Mouse (Mus musculus) CH12.LX (cell line): ENCODE measurements at regions not wholly inside any gene's neighbourhood (a gene's known extent, or its start where the extent isn't known, plus 50 kb on each side); places are given as distances from the start of the nearest gene placed in this dataset.

Source experiments
- DNase-seq: peaks from one replicate; pipeline ENCODE4 v3.0.0-alpha.2; 2013; ENCODE audit errors: extremely low read depth
- H3K27ac ChIP-seq: 2 replicates; pipeline ENCODE4 v1.5.1; 2012; ENCODE audit warnings: low read depth, mild to moderate bottlenecking, control low read depth, moderate library complexity; ENCODE audit not compliant: insufficient read depth
- H3K27me3 ChIP-seq: replicated peaks from 2 replicates; pipeline ENCODE3; 2012; ENCODE audit warnings: inconsistent platforms
- H3K36me3 ChIP-seq, 2 experiments: replicated peaks in 1 of 2; 2 replicates each; pipeline versions ENCODE3 to v1.6.1; 2012; ENCODE audit warnings: inconsistent platforms in 1 of 2, low read length in 1 of 2, mild to moderate bottlenecking in 1 of 2, mixed read lengths in 1 of 2, moderate library complexity in 1 of 2; ENCODE audit not compliant: control insufficient read depth in 1 of 2, insufficient read depth in 1 of 2
- H3K4me1 ChIP-seq, 2 experiments: 2 replicates each; pipeline ENCODE4 v1.6.1; 2012; ENCODE audit warnings: inconsistent platforms in 1 of 2, moderate library complexity in 1 of 2; ENCODE audit not compliant: insufficient read depth in 2 of 2, control insufficient read depth in 1 of 2
- H3K4me2 ChIP-seq: 2 replicates; pipeline ENCODE4 v1.6.1; 2012; ENCODE audit warnings: low read depth, mild to moderate bottlenecking, control low read depth; ENCODE audit not compliant: poor library complexity, insufficient read depth, severe bottlenecking
- H3K4me3 ChIP-seq, 3 experiments: fragments of 150-350 bp in 1 of 3; sonication (generic) in 1 of 3; replicated peaks in 1 of 3; 2 replicates each; pipeline versions ENCODE3 to v1.5.1; 2011 to 2012; ENCODE audit warnings: low read depth in 2 of 3, low read length in 2 of 3, mild to moderate bottlenecking in 2 of 3, moderate library complexity in 2 of 3, control low read depth in 1 of 3, improper control_type of control experiment in 1 of 3, inconsistent platforms in 1 of 3, mixed read lengths in 1 of 3; ENCODE audit not compliant: poor library complexity in 1 of 3
- H3K79me2 ChIP-seq: replicated peaks from 2 replicates; pipeline ENCODE4 v1.6.1; 2012; ENCODE audit warnings: mild to moderate bottlenecking, moderate library complexity; ENCODE audit not compliant: control insufficient read depth, poor library complexity, insufficient read depth, severe bottlenecking; ENCODE audit errors: extremely low read depth
- H3K9ac ChIP-seq: 2 replicates; pipeline ENCODE4 v1.6.1; 2012; ENCODE audit warnings: low read depth, mild to moderate bottlenecking, control low read depth, moderate library complexity; ENCODE audit not compliant: insufficient read depth
- H3K9me3 ChIP-seq: replicated peaks from 2 replicates; pipeline ENCODE3; 2012; ENCODE audit warnings: low read length, inconsistent platforms, mixed read lengths
- CHD2 ChIP-seq: IDR thresholded peaks from 2 replicates; pipeline ENCODE4 v1.6.1; 2011; ENCODE audit warnings: low read length, improper control_type of control experiment
- CTCF ChIP-seq, 2 experiments: IDR thresholded peaks in 1 of 2; conservative IDR thresholded peaks in 1 of 2; 2 replicates each; pipeline ENCODE4 v1.5.1; 2011 to 2012; ENCODE audit warnings: low read depth in 2 of 2, low read length in 2 of 2, improper control_type of control experiment in 1 of 2, inconsistent platforms in 1 of 2, mild to moderate bottlenecking in 1 of 2, moderate library complexity in 1 of 2
- E2F4 ChIP-seq: IDR thresholded peaks from 2 replicates; pipeline ENCODE4 v1.6.1; 2011; ENCODE audit warnings: low read depth, low read length, improper control_type of control experiment; ENCODE audit not compliant: insufficient replicate concordance
- ETS1 ChIP-seq: conservative IDR thresholded peaks from 2 replicates; pipeline ENCODE4 v1.6.1; 2012; ENCODE audit warnings: low read depth, mild to moderate bottlenecking, inconsistent platforms, low read length, improper control_type of control experiment, moderate library complexity
- GABPA ChIP-seq: IDR thresholded peaks from 2 replicates; pipeline ENCODE4 v1.6.1; 2012; ENCODE audit warnings: low read depth, low read length, improper control_type of control experiment, inconsistent platforms; ENCODE audit not compliant: insufficient replicate concordance
- IRF4 ChIP-seq: IDR thresholded peaks from 2 replicates; pipeline ENCODE4 v1.6.1; 2014; ENCODE audit warnings: low read depth, mild to moderate bottlenecking, inconsistent platforms, low read length, improper control_type of control experiment
- JUND ChIP-seq: conservative IDR thresholded peaks from 2 replicates; pipeline ENCODE4 v1.6.1; 2011; ENCODE audit warnings: low read depth, low read length, improper control_type of control experiment
- MAFK ChIP-seq: IDR thresholded peaks from 2 replicates; pipeline ENCODE4 v1.6.1; 2011; ENCODE audit warnings: low read length, improper control_type of control experiment; ENCODE audit not compliant: insufficient replicate concordance
- MAX ChIP-seq: IDR thresholded peaks from 2 replicates; pipeline ENCODE4 v1.6.1; 2011; ENCODE audit warnings: low read length, improper control_type of control experiment
- MYC ChIP-seq: IDR thresholded peaks from 2 replicates; pipeline ENCODE4 v1.6.1; 2011; ENCODE audit warnings: low read depth, mild to moderate bottlenecking, improper control_type of control experiment, low read length
- NELFE ChIP-seq: IDR thresholded peaks from 2 replicates; pipeline ENCODE4 v1.6.1; 2011; ENCODE audit warnings: low read depth, low read length, improper control_type of control experiment
- POLR2AphosphoS2 ChIP-seq: IDR thresholded peaks from 2 replicates; pipeline ENCODE4 v1.6.1; 2011; ENCODE audit warnings: low read depth, low read length, improper control_type of control experiment
- RAD21 ChIP-seq: IDR thresholded peaks from 2 replicates; pipeline ENCODE4 v1.6.1; 2011; ENCODE audit warnings: low read depth, mild to moderate bottlenecking, low read length, improper control_type of control experiment, moderate library complexity
- RCOR1 ChIP-seq: conservative IDR thresholded peaks from 2 replicates; pipeline ENCODE4 v1.6.1; 2012; ENCODE audit warnings: low read depth, mild to moderate bottlenecking, inconsistent platforms, low read length, improper control_type of control experiment
- TBP ChIP-seq: conservative IDR thresholded peaks from 2 replicates; pipeline ENCODE4 v1.6.1; 2011; ENCODE audit warnings: low read depth, low read length, improper control_type of control experiment
- TCF12 ChIP-seq: IDR thresholded peaks from 2 replicates; pipeline ENCODE4 v1.6.1; 2014; ENCODE audit warnings: low read depth, mild to moderate bottlenecking, inconsistent platforms, low read length, improper control_type of control experiment
- ZC3H11A ChIP-seq: IDR thresholded peaks from 2 replicates; pipeline ENCODE4 v1.6.1; 2012; ENCODE audit warnings: low read depth, mild to moderate bottlenecking, inconsistent platforms, low read length, improper control_type of control experiment
- ZKSCAN1 ChIP-seq: IDR thresholded peaks from 2 replicates; pipeline ENCODE4 v1.6.1; 2012; ENCODE audit warnings: low read depth, inconsistent platforms, low read length, improper control_type of control experiment, borderline replicate concordance
- dilution Hi-C: fragments of 300-500 bp; cut with MboI; formaldehyde crosslinking; loops from 2 replicates; pipeline ENCODE4 v1.14.3; 2020; ENCODE audit warnings: low sequenced_read_pairs; ENCODE audit not compliant: extremely low pct_unique_long_range_greater_than_20kb, extremely low pct_ligation_motif_present
- in situ Hi-C: fragments of 300-500 bp; cut with MboI; formaldehyde crosslinking; loops from 3 replicates; pipeline ENCODE4 v1.14.3; 2019; ENCODE audit warnings: low sequenced_read_pairs, low pct_ligation_motif_present, low pct_unique_long_range_greater_than_20kb, mixed read lengths

GRCm38 (mm10) chr8:8231996-8232632 is 428.9 kb downstream of the Efnb2 start:
- dilution Hi-C loops (no loop called here), in situ Hi-C loops (no loop called here)
- Histone ChIP-seq H3K36me3 (no peaks in the 10 kb centered on the region), H3K27ac (no peak overlapping the region), H3K4me1 (no peaks in the 10 kb centered on the region), H3K27me3 (no peaks in the 10 kb centered on the region), H3K4me2 (no peak overlapping the region), H3K4me3 (no peak overlapping the region), H3K9me3 (peaks cover 62% of the 10 kb centered on the region), H3K9ac (no peak overlapping the region), H3K79me2 (no peaks in the 10 kb centered on the region)
- TF ChIP-seq MYC = no peak
- no peak for DNase-seq

- H3K4me1 ChIP-seq = no peaks in the 10 kb centered on the region
- in situ Hi-C loops = no loop called here
- no peak overlapping the region for H3K4me2 ChIP-seq
- H3K27me3 ChIP-seq = no peaks in the 10 kb centered on the region
- DNase-seq = no peak
- no peaks in the 10 kb centered on the region for H3K79me2 ChIP-seq
- dilution Hi-C loops = no loop called here
- H3K4me3 ChIP-seq = no peak overlapping the region
- TF ChIP-seq TCF12 = no peak
- no peak for TF ChIP-seq MAX
- TF ChIP-seq MAFK = no peak
- TF ChIP-seq CTCF (conservative IDR thresholded peaks at IDR 0.05 in 1 of 2, IDR thresholded peaks at IDR 0.05 in 1 of 2; ENCODE audit: low read depth in 2 of 2, low read length in 2 of 2) = no peak
- no peak for TF ChIP-seq ETS1
- no peak for TF ChIP-seq TBP
- no peak for TF ChIP-seq E2F4
- no peak for TF ChIP-seq ZKSCAN1
- TF ChIP-seq JUND = no peak
- TF ChIP-seq RAD21 = no peak
- no peak for TF ChIP-seq MYC
- TF ChIP-seq POLR2AphosphoS2 = no peak
- no peak for TF ChIP-seq RCOR1
- TF ChIP-seq CHD2 = no peak
- TF ChIP-seq ZC3H11A = no peak
- no peak for TF ChIP-seq IRF4
- TF ChIP-seq NELFE = no peak
- no peak for TF ChIP-seq GABPA
- TF ChIP-seq, all 38 proteins: peak for 0
- no peak overlapping the region for H3K27ac ChIP-seq
- H3K9me3 ChIP-seq = peaks cover 59% of the 10 kb centered on the region
- no peaks in the 10 kb centered on the region for H3K36me3 ChIP-seq
- no peak overlapping the region for H3K9ac ChIP-seq
These were observed 429.6 kb downstream of the Efnb2 start for GRCm38 (mm10) chr8:8231308-8231985.
